Mouse (Mus musculus) cerebellum, adult 2 months (tissue): ENCODE results near the gene Dscaml1. TPM values are rescaled to one million over a fixed set of nuclear protein-coding genes. Genes with fewer than 3 reads are reported as not detected.

Experiments used
- DNase-seq, 2 experiments: peaks; one replicate each; pipeline ENCODE4 v3.0.0; 2021
- H3K27ac ChIP-seq: fragments of 200-500 bp; 2 replicates; pipeline ENCODE4 v1.5.1; 2012; ENCODE audit warnings: low read length, control low read depth, inconsistent platforms; ENCODE audit not compliant: insufficient read depth
- H3K27me3 ChIP-seq: fragments of 200-500 bp; 2 replicates; pipeline ENCODE4 v1.6.1; 2012; ENCODE audit warnings: inconsistent platforms, mild to moderate bottlenecking, low read length, moderate library complexity; ENCODE audit not compliant: control insufficient read depth, insufficient read depth
- H3K4me1 ChIP-seq: fragments of 200-500 bp; 2 replicates; pipeline ENCODE4 v1.6.1; 2011; ENCODE audit warnings: low read length; ENCODE audit not compliant: control insufficient read depth, insufficient read depth
- H3K4me3 ChIP-seq: fragments of 200-500 bp; replicated peaks from 2 replicates; pipeline ENCODE3; 2011; ENCODE audit warnings: mild to moderate bottlenecking, low read depth, low read length, control low read depth; ENCODE audit not compliant: insufficient read depth
- CTCF ChIP-seq: fragments of 200-500 bp; IDR thresholded peaks from 2 replicates; pipeline ENCODE4 v1.5.1; 2011; ENCODE audit warnings: low read depth, mild to moderate bottlenecking, control low read depth, low read length, moderate library complexity, borderline replicate concordance; ENCODE audit not compliant: insufficient read depth
- POLR2A ChIP-seq: fragments of 200-500 bp; IDR thresholded peaks from 2 replicates; pipeline ENCODE4 v1.6.1; 2011; ENCODE audit warnings: low read length, control low read depth, borderline replicate concordance; ENCODE audit not compliant: insufficient read depth
- WGBS: fragments of 180-500 bp; shearing (Covaris S2); methylation state at CpG from one replicate; pipeline ENCODE4 v1.1.7; 2018; 5-methylcytosine and 5-hydroxymethylcytosine counted together
- polyA plus RNA-seq: library from polyadenylated mRNA; depleted of rRNA; stranded (reverse); fragments of >200 nt; gene quantifications from 2 replicates; pipeline ENCODE4 v1.2.3, GENCODE M21; 2012

Gene Dscaml1
- polyA plus RNA-seq, 1 experiment: 23.4 TPM

DNA sequence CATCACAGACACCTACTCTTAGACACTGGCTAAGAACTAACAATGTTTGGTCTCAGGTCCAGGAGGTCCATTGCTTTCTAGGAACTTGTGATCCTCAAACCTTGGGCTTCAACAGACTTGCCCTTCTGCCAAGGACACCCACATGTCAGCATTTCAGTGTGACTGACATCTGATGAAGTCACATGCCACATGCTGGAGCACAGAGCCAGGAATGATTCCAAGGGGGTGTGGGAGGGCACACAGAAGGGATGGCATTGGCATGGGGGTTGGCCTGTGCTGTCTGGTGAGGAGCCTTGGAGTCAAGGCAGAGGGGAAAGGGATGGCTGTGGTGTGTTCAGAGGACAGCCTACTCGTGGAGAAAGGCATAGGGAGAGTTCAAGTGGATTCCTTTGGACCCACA lies 210.9 kb downstream of the Dscaml1 start:
- no peaks in the 10 kb centered on the region for H3K27me3 ChIP-seq
- 40% methylated on average over 1 of the region's 1 CpGs for WGBS
- peak; percentile 26 to 41 for DNase-seq
- TF ChIP-seq POLR2A: no peak
- no peak for TF ChIP-seq CTCF
- H3K4me1 ChIP-seq: peaks cover 30% of the 10 kb centered on the region
- no peak overlapping the region for H3K4me3 ChIP-seq
- no peak overlapping the region for H3K27ac ChIP-seq

DNA sequence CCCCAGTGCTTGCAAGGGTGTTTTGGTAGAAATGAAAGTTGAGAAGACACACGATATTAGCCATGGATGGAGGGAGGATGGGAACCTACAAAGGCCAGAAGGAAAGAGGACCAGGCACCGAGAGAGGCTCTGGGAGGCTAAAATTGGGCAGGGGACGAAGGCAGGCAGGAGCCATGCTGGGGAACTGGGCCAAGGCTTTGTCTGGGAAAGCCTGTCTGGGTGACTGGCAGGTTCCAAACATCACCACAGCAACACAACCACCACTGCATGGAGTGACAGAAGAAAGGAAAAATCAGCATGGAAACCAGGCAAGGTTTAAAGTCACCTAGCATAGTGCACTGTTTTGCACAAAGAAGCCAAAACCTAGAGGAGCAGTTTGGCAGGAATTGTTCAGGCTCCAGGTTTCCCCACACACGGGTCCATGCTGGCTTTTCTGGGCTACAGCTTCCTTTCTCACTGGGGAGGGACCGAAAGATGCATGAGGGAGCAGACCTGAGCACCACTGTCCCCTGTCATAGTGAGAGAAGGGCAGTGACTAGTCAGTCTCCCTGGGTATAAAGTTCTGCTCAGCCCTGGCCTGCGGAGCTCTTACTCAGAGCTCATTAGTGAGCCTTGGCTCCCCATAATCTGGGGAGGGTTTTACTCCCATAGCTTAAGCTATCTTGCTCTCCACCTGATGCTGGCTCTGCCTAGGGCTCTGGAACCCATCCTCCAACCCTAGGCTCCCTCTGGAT lies 211.9 kb downstream of the Dscaml1 start:
- whole genome bisulfite sequencing: 42% methylated on average over 6 of the region's 6 CpGs
- TF ChIP-seq CTCF (no peak), POLR2A (no peak)

DNA sequence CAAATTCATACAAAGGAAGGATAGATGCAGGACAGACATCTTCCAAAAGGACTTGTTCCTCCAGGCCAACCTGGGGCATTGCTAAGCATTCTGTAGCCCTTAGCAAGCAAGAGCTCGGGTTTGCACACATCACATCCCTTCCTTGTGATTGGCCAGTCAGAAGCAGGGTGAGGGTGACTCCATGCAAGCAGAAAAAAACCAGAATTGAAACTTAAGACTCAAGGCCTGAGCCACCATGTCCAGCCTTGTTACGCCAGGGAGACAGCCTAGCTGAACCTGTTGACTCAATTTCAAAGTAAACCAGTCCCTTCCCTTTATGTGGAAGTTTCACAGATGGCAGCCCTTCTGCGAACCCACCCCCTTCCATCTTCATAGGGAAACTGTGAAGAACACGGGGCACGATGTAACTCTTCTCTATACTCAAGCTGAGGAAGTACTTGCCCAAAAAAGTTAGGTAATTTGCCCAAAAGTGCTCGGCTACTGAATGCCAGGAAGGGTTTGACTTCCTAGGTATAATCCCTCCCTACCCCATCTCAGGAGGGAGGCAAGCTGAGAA lies 218.5 kb downstream of the Dscaml1 start:
- TF ChIP-seq POLR2A (no peak), CTCF (no peak)
- no peak for DNase-seq
- Histone ChIP-seq H3K27me3 (no peaks in the 10 kb centered on the region), H3K27ac (no peak overlapping the region), H3K4me1 (no peaks in the 10 kb centered on the region; the same call in 1 of the 2 replicates), H3K4me3 (no peak overlapping the region)
- 84% methylated on average over 6 of the region's 6 CpGs for WGBS

More for the DNA sequence above, 211.9 kb downstream of the Dscaml1 start:
- Histone ChIP-seq H3K27me3 (no peaks in the 10 kb centered on the region), H3K4me3 (no peak overlapping the region), H3K4me1 (peaks cover 24% of the 10 kb centered on the region), H3K27ac (no peak overlapping the region)
- no peak for DNase-seq

DNA sequence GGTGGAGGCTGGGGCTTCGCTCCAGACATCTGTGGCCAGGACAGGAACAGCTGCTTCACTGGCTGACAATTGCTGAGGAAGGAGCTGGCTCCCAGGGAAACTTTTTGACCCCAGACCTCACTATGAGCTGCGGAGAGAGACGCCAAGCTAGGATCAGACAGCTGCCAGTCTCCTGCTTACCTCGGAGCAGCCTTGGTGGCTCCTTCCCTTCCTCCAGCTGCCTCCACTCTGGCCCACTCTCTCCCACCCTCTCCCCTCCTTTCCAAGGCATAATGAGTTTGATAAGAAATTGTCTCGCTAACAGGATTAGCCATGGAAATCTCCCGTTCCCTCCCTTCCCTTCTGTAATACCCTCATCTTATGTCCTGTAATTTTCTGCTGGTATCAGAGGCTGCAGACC lies 219.1 kb downstream of the Dscaml1 start:
- no peak for TF ChIP-seq POLR2A
- no peak for TF ChIP-seq CTCF
- 64% methylated on average over 6 of the region's 6 CpGs for WGBS
- Histone ChIP-seq H3K27me3 (no peaks in the 10 kb centered on the region), H3K4me3 (no peak overlapping the region), H3K4me1 (no peaks in the 10 kb centered on the region; the same call in 1 of the 2 replicates), H3K27ac (no peak overlapping the region)
- DNase-seq: no peak

DNA sequence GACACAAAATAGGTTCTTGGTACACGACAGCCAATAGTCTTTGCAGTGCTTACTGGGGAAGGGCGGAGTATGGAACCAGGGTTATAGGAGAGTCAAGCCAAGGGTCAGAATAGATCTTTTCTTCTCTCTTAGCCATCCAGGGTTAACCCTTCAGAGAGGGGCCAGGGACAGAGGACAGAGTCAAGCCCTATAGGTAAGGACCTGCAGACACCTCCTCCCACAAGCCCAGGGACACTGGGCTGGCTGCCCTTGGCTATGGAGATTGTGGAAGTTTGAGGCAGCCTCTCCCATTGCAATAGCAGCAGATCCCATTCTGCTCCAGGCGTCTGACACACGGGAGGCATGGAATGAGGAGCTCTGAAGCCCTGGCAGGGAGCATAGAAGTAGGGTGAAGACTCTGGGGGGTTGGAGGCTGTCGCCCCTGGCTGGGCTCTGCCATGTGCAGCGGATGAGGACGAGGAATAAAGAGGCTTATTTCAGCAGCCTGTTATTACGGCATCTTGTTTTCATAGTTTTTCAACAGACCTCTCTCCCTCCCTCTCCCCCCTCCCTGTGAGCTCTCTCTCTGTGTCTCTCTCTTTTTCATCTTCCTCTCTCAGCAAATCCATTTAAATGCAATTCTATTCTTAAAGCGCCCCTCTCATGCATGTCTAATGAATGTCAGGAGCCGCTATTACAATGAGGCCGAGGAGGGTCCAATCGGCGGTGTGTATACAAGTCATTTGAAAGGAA lies 224.8 kb downstream of the Dscaml1 start:
- DNase-seq: no peak
- 65% methylated on average over 13 of the region's 13 CpGs for WGBS
- TF ChIP-seq POLR2A: no peak
- no peak overlapping the region for H3K4me3 ChIP-seq
- H3K27ac ChIP-seq: no peak overlapping the region
- H3K27me3 ChIP-seq: no peaks in the 10 kb centered on the region
- no peaks in the 10 kb centered on the region; the same call in 1 of the 2 replicates for H3K4me1 ChIP-seq

DNA sequence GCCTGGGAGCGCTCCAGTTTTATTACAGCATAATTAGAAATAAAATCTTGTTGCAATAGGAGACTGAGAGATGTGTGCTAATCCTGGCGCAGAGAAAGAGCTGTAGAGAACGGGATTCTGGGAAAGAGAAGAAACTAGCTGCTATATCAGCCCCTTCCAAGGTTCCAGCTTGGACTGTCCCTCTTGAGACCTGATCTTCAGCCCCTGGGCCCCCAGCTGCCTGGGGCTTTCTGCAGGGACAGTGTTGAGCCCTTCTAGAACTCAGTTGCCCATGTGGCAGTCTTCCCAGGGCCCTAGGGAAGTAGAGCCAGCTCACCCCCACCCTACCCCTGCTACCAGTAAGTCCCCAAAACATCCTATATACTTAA lies 225.4 kb downstream of the Dscaml1 start:
- Histone ChIP-seq H3K27ac (no peak overlapping the region), H3K4me3 (no peak overlapping the region), H3K4me1 (no peaks in the 10 kb centered on the region; the same call in 1 of the 2 replicates), H3K27me3 (no peaks in the 10 kb centered on the region)
- TF ChIP-seq POLR2A (no peak), CTCF (no peak)
- WGBS: 82% methylated on average over 3 of the region's 3 CpGs
- no peak for DNase-seq

DNA sequence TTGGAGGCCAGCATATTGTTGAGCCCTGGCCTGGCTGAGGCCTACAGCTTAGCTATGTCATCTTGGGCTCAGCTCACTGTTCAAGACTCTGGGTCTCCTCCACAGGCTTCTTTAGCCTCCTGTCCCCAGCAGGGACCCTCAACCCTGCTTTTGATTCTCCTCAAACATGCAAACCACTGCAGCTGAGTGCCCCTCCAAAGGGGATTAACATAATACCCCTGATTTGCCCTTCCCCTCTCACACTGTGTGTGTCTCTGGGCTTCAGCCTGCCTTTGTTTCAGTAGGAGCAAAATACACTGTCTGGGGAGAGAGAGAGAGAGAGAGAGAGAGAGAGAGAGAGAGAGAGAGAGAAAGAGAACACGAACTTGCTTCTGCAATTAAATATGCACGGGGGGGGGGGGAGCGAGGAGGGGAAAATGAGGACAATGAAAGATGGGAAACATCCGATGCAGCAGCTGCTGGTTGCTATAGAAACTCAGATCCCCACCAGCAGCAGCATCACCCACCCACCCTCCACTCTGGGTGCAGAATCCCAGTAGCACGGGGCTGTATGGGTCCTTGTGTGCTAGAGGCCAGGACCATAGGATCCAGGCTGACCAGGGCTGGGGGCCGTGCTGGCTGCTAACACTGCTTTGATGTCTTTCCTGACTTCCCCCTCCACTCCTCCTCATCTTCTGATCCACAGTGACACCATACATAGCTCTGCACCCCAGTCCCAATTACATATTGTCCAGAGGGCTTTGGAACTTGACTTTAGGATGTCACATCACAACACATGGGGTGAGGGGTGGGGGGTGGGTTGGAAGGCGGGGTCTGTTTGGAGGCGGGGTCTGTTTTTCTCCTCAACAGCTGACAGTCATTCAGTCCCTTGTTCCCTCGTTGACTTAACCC lies 231.0 kb downstream of the Dscaml1 start:
- no peak for DNase-seq
- Histone ChIP-seq H3K27ac (no peak overlapping the region), H3K4me3 (no peak overlapping the region), H3K27me3 (no peaks in the 10 kb centered on the region), H3K4me1 (no peaks in the 10 kb centered on the region)
- WGBS: 45% methylated on average over 9 of the region's 9 CpGs
- no peak for TF ChIP-seq POLR2A
- no peak for TF ChIP-seq CTCF
